Mouse (Mus musculus) embryonic facial prominence, embryonic 14.5 days (tissue): Measurements from ENCODE around the gene Col4a3. TPM values are rescaled to one million over a fixed set of nuclear protein-coding genes. Genes with fewer than 3 reads are reported as not detected.
A peak's percentile ranks its signal among the peaks of the same experiment; 100 is the strongest.

Experiments
- ATAC-seq: fragments of 200-750 bp; cut with Nextera tagmentation; 2 replicates; pipeline ENCODE4 v1.8.0; 2017; ENCODE audit warnings: low read depth, moderate number of reproducible peaks, moderate TSS enrichment
- DNase-seq: peaks from one replicate; pipeline ENCODE4 v3.0.0-alpha.2; 2015; ENCODE audit warnings: low spot score
- H3K27ac ChIP-seq: fragments of 300-500 bp; sonication (generic); replicated peaks from 2 replicates; pipeline ENCODE4 v1.5.1; 2014; ENCODE audit warnings: low read depth, mild to moderate bottlenecking, low read length, moderate library complexity
- H3K27me3 ChIP-seq: fragments of 300-500 bp; sonication (generic); replicated peaks from 2 replicates; pipeline ENCODE4 v1.6.1; 2014; ENCODE audit warnings: low read length; ENCODE audit not compliant: control insufficient read depth, insufficient read depth
- H3K36me3 ChIP-seq: fragments of 300-500 bp; sonication (generic); 2 replicates; pipeline ENCODE4 v1.6.1; 2014; ENCODE audit warnings: low read length, mixed read lengths; ENCODE audit not compliant: control insufficient read depth, insufficient read depth
- H3K4me1 ChIP-seq: fragments of 300-500 bp; sonication (generic); 2 replicates; pipeline ENCODE4 v1.6.1; 2014; ENCODE audit warnings: antibody characterized with exemption, low read length; ENCODE audit not compliant: control insufficient read depth, insufficient read depth
- H3K4me2 ChIP-seq: fragments of 300-500 bp; sonication (generic); 2 replicates; pipeline ENCODE4 v1.6.1; 2014; ENCODE audit warnings: low read depth, mild to moderate bottlenecking, low read length, moderate library complexity, mixed read lengths
- H3K4me3 ChIP-seq: fragments of 300-500 bp; sonication (generic); 2 replicates; pipeline ENCODE4 v1.5.1; 2014; ENCODE audit warnings: low read depth, mild to moderate bottlenecking, low read length
- H3K9ac ChIP-seq: fragments of 300-500 bp; sonication (generic); 2 replicates; pipeline ENCODE4 v1.6.1; 2014; ENCODE audit warnings: low read depth, mild to moderate bottlenecking, low read length, moderate library complexity, mixed read lengths
- H3K9me3 ChIP-seq: fragments of 300-500 bp; sonication (generic); 2 replicates; pipeline ENCODE4 v1.6.1; 2016; ENCODE audit warnings: low read length; ENCODE audit not compliant: control insufficient read depth
- WGBS: fragments of 180-500 bp; shearing (Covaris S2); extraction: QIAGEN DNeasy Blood & Tissue Kit; methylation state at CpG from one replicate; pipeline ENCODE4 v1.1.7; 2014; 5-methylcytosine and 5-hydroxymethylcytosine counted together
- polyA plus RNA-seq: library from polyadenylated mRNA; unstranded; fragments of >200 nt; fragmentation: Nextera tagmentation; extraction: Ambion mirVana; gene quantifications from 2 replicates; pipeline ENCODE4 v1.2.1, GENCODE M21; 2014

The Col4a3 gene
- polyA plus RNA-seq, 1 experiment from 2014 or later: 0.24 TPM

DNA sequence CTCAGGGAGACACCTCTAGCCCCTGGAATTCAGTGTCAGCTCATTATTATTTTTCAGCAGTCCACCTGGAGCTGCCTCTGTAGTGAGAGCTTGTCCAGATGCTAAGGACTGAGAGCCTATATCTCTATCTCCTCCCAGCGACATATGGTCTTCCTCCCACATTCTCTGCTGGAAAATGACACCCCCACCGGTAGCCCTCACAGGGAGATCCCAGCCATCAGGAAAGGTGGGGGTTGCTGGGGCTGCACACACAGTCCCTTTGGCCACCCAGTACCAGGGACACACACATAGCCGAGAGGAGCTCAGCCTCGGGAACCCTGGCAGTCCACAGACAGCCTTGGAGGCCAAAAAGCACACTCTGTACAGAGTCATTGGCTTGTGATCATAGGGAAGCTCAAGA lies 26.5 kb upstream of the Col4a3 start:
- 75% methylated on average over 4 of the region's 4 CpGs for WGBS
- ATAC-seq: no peak
- no peaks in the 10 kb centered on the region for H3K36me3 ChIP-seq

DNA sequence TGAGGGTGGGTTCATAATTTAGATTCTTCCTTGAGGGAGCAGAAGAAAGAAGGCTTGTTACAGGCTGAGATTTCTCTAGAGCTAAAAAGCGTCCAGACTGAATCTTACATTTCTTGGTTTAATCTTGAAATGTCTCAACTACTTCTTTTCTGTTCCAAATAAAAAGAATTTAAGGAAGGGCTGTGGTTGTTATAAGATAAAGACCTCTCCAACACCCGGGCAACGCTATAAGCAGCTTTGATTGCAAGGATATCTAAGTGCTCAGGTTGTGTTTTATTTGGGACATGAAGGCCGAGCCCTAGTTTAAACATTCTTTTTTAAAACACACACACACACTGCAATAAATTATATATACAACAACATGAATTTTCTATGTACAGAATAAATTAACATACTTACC lies 17.3 kb upstream of the Col4a3 start:
- H3K4me2 ChIP-seq: no peak overlapping the region
- no peak overlapping the region for H3K27ac ChIP-seq
- H3K9me3 ChIP-seq: no peaks in the 10 kb centered on the region
- ATAC-seq (no peak), DNase-seq (no peak)
- H3K27me3 ChIP-seq: no peaks in the 10 kb centered on the region
- WGBS: 85% methylated on average over 4 of the region's 4 CpGs
- no peak overlapping the region for H3K4me3 ChIP-seq
- no peaks in the 10 kb centered on the region for H3K36me3 ChIP-seq
- H3K4me1 ChIP-seq: no peaks in the 10 kb centered on the region
- no peak overlapping the region for H3K9ac ChIP-seq

More for the DNA sequence above, 26.5 kb upstream of the Col4a3 start:
- Histone ChIP-seq H3K4me2 (no peak overlapping the region), H3K4me1 (no peaks in the 10 kb centered on the region), H3K27me3 (no peaks in the 10 kb centered on the region), H3K27ac (no peak overlapping the region), H3K4me3 (no peak overlapping the region), H3K9ac (no peak overlapping the region), H3K9me3 (no peaks in the 10 kb centered on the region)
- no peak for DNase-seq

DNA sequence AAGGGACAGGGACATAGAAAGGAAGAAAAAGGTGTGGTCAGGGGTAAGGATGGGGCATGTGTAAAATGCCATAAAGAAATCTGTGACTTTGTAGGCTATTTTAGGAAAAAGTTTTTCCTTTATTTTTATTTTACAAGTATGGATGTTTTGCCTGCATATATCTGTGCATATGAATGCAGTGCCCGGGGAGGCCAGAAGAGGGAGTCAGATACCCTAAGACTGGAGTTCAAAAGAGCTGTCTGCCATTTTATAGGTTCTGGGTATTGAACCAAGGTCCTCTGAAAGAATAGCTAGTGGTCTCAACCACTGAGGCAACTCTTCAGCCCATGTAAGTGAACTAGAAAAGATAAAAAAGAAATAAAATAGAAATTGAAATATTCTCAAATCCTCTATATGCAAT lies 15.0 kb upstream of the Col4a3 start:
- DNase-seq: no peak
- no peak overlapping the region for H3K4me3 ChIP-seq
- no peaks in the 10 kb centered on the region for H3K36me3 ChIP-seq
- no peaks in the 10 kb centered on the region for H3K27me3 ChIP-seq
- H3K9ac ChIP-seq: no peak overlapping the region
- no peaks in the 10 kb centered on the region for H3K4me1 ChIP-seq
- no peaks in the 10 kb centered on the region for H3K9me3 ChIP-seq
- H3K4me2 ChIP-seq: no peak overlapping the region
- no peak overlapping the region for H3K27ac ChIP-seq
- 80% methylated on average over 1 of the region's 1 CpGs for WGBS
- ATAC-seq: no peak

DNA sequence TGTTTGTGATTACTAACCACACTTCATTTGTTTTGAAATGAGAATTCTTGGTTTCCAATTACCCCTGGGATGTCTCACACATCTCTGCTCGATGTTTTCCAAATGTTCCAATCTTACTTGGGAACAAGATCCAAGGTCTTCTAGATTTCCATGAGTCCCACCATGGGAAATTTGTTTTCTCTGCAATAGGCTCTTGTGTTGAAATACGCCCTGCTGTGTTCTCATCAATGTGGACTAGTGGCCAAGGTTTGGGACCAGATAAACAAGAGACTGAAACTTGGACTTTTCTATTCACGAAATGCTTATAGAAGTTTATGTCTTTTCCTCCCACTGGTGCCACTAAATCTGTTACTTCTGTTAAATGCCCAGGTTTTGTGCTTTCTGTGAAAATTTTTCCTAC lies 11.0 kb upstream of the Col4a3 start:
- Histone ChIP-seq H3K4me3 (no peak overlapping the region), H3K27me3 (no peaks in the 10 kb centered on the region), H3K9me3 (no peaks in the 10 kb centered on the region), H3K4me2 (no peak overlapping the region), H3K9ac (no peak overlapping the region), H3K36me3 (no peaks in the 10 kb centered on the region), H3K27ac (no peak overlapping the region), H3K4me1 (no peaks in the 10 kb centered on the region)
- WGBS: 76% methylated on average over 3 of the region's 3 CpGs
- DNase-seq (no peak), ATAC-seq (no peak)

GRCm38 (mm10) chr1:82576182-82576581 lies 10.5 kb upstream of the Col4a3 start:
- Histone ChIP-seq H3K4me2 (no peak overlapping the region), H3K9ac (no peak overlapping the region), H3K27me3 (no peaks in the 10 kb centered on the region), H3K4me1 (no peaks in the 10 kb centered on the region), H3K9me3 (no peaks in the 10 kb centered on the region), H3K27ac (no peak overlapping the region), H3K36me3 (no peaks in the 10 kb centered on the region), H3K4me3 (no peak overlapping the region)
- DNase-seq (no peak), ATAC-seq (no peak)
- 70% methylated on average over 2 of the region's 2 CpGs for WGBS

DNA sequence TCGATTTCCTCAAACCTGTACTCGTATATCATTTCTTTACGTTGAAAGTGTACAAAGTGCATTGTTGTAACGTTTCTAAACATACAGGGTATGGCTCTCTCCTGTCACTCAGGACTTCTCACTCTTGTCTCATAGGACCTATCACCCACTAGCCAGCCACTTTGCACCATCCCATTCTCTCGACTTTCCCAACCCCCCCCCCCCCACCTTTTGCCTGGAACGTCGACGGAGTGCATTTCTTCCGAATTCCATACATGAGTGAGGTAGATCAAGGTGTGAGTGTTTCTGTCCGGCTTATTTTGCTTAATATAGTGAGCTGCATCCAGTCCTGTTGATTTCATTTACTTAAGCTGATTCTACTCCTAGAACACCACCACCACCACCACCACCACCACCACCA lies 9.4 kb upstream of the Col4a3 start:
- H3K4me2 ChIP-seq: no peak overlapping the region
- 90% methylated on average over 10 of the region's 10 CpGs for WGBS
- no peak overlapping the region for H3K27ac ChIP-seq

GRCm38 (mm10) chr1:82577915-82578314 lies 8.8 kb upstream of the Col4a3 start:
- no peak overlapping the region for H3K4me3 ChIP-seq
- no peak for ATAC-seq
- no peaks in the 10 kb centered on the region for H3K36me3 ChIP-seq
- no peak overlapping the region for H3K9ac ChIP-seq
- no peak overlapping the region for H3K4me2 ChIP-seq
- no peak for DNase-seq
- no peaks in the 10 kb centered on the region for H3K4me1 ChIP-seq
- no peaks in the 10 kb centered on the region for H3K27me3 ChIP-seq
- no peak overlapping the region for H3K27ac ChIP-seq
- WGBS: 68% methylated on average over 3 of the region's 3 CpGs
- no peaks in the 10 kb centered on the region for H3K9me3 ChIP-seq

More for the DNA sequence above, 9.4 kb upstream of the Col4a3 start:
- ATAC-seq (no peak), DNase-seq (no peak)
- H3K4me1 ChIP-seq: no peaks in the 10 kb centered on the region
- H3K9ac ChIP-seq: no peak overlapping the region
- no peak overlapping the region for H3K4me3 ChIP-seq
- H3K27me3 ChIP-seq: no peaks in the 10 kb centered on the region
- no peaks in the 10 kb centered on the region for H3K36me3 ChIP-seq
- H3K9me3 ChIP-seq: no peaks in the 10 kb centered on the region

DNA sequence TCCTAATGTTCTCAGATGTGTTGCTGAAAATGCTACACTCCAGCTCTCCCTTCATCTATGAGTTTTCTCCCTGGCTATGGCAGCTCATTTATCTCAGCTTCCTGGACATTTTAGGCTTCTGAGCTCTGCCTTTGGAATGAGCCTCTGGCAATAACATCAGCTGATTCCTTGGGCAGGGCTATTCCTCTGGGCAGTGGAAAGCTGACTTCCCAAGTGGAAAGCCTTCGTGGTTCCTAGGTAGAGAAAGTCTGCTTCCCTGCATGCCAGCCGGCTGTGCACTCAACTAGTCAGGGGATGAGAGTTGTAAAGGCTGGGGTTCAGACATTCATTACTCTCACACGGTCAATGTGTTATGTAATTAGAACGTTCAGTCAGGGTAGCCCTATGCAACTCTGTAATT lies 8.4 kb upstream of the Col4a3 start:
- ATAC-seq (no peak), DNase-seq (no peak)
- Histone ChIP-seq H3K4me2 (no peak overlapping the region), H3K27ac (no peak overlapping the region), H3K4me3 (no peak overlapping the region), H3K9me3 (no peaks in the 10 kb centered on the region), H3K36me3 (no peaks in the 10 kb centered on the region), H3K9ac (no peak overlapping the region), H3K27me3 (no peaks in the 10 kb centered on the region), H3K4me1 (no peaks in the 10 kb centered on the region)
- WGBS: 69% methylated on average over 4 of the region's 4 CpGs

DNA sequence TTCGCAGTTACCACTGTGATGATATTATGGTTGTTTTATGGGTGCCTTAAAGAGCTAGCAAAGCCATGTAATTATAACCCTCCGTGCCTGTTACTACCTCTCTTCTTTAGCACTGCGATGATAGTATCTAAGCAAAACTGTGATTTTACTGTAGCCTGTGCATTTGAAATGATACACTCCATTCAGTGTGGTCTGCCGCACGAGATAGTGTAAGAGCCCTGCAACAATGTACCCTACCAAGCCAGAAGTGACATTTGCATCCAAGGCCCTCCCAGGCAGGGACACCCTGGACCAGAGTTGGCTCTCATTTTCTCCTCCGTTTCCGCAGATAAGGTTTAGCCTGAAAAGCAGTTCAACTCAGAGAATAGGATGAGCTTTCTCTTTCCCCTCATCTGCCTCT lies 740 bp upstream of the Col4a3 start:
- no peak for ATAC-seq

More for the DNA sequence above, 740 bp upstream of the Col4a3 start:
- H3K9ac ChIP-seq: no peak overlapping the region
- no peak for DNase-seq
- H3K36me3 ChIP-seq: no peaks in the 10 kb centered on the region
- peaks cover 6% of the 10 kb centered on the region for H3K4me1 ChIP-seq
- H3K4me2 ChIP-seq: peak overlapping the region; percentile 63; the same call in 1 of the 2 replicates
- WGBS: 76% methylated on average over 7 of the region's 7 CpGs
- H3K4me3 ChIP-seq: no peak overlapping the region
- H3K27ac ChIP-seq: no peak overlapping the region
- no peaks in the 10 kb centered on the region for H3K9me3 ChIP-seq
- peaks cover 19% of the 10 kb centered on the region for H3K27me3 ChIP-seq
